Mouse (Mus musculus): Measurements from ENCODE around the gene Tsen15. TPM values are rescaled to one million over a fixed set of nuclear protein-coding genes. Genes with fewer than 3 reads are reported as not detected.

The Tsen15 gene
- polyA plus RNA-seq, 1 experiment from 2014 or later = 26.6 TPM

GRCm38 (mm10) chr1:152417602-152418001 is 31.1 kb upstream of the Tsen15 start:
- H3K4me3 ChIP-seq (ENCODE audit: low read depth, low read length) = no peak overlapping the region
- no peaks in the 10 kb centered on the region for H3K36me3 ChIP-seq (ENCODE audit: control insufficient read depth, insufficient read depth)
- no peak overlapping the region for H3K9ac ChIP-seq (ENCODE audit: low read depth, low read length)
- ATAC-seq = no peak
- no peaks in the 10 kb centered on the region for H3K27me3 ChIP-seq (replicated peaks; ENCODE audit: control insufficient read depth, insufficient read depth, low read length)
- no peak overlapping the region for H3K4me2 ChIP-seq (replicated peaks; ENCODE audit: low read depth)
- no peaks in the 10 kb centered on the region for H3K4me1 ChIP-seq (replicated peaks; ENCODE audit: control insufficient read depth, insufficient read depth, low read length)
- H3K27ac ChIP-seq (ENCODE audit: low read depth, low read length) = no peak overlapping the region
- no peaks in the 10 kb centered on the region for H3K9me3 ChIP-seq (ENCODE audit: control insufficient read depth)
- TF ChIP-seq CTCF (IDR thresholded peaks at IDR 0.05; ENCODE audit: low read depth) = no peak
- 37% methylated on average over 5 of the region's 5 CpGs for WGBS

- no peak overlapping the region for H3K4me2 ChIP-seq (replicated peaks; ENCODE audit: low read depth)
- ATAC-seq = no peak
- no peak for TF ChIP-seq CTCF (IDR thresholded peaks at IDR 0.05; ENCODE audit: low read depth)
- no peak overlapping the region for H3K9ac ChIP-seq (ENCODE audit: low read depth, low read length)
- no peaks in the 10 kb centered on the region for H3K4me1 ChIP-seq (replicated peaks; ENCODE audit: control insufficient read depth, insufficient read depth, low read length)
- H3K27ac ChIP-seq (ENCODE audit: low read depth, low read length) = no peak overlapping the region
- H3K4me3 ChIP-seq (ENCODE audit: low read depth, low read length) = no peak overlapping the region
- no peaks in the 10 kb centered on the region for H3K9me3 ChIP-seq (ENCODE audit: control insufficient read depth)
- H3K36me3 ChIP-seq (ENCODE audit: control insufficient read depth, insufficient read depth) = no peaks in the 10 kb centered on the region
- no peaks in the 10 kb centered on the region for H3K27me3 ChIP-seq (replicated peaks; ENCODE audit: control insufficient read depth, insufficient read depth, low read length)
- WGBS = 66% methylated on average over 13 of the region's 13 CpGs
Observed at GRCm38 (mm10) chr1:152416306-152416904, 29.9 kb upstream of the Tsen15 start.

GRCm38 (mm10) chr1:152414451-152414850 is 28.0 kb upstream of the Tsen15 start:
- H3K27ac ChIP-seq (ENCODE audit: low read depth, low read length) = no peak overlapping the region
- H3K4me1 ChIP-seq (replicated peaks; ENCODE audit: control insufficient read depth, insufficient read depth, low read length) = no peaks in the 10 kb centered on the region
- no peaks in the 10 kb centered on the region for H3K36me3 ChIP-seq (ENCODE audit: control insufficient read depth, insufficient read depth)
- no peak overlapping the region for H3K4me2 ChIP-seq (replicated peaks; ENCODE audit: low read depth)
- 82% methylated on average over 10 of the region's 10 CpGs for WGBS
- no peak overlapping the region for H3K9ac ChIP-seq (ENCODE audit: low read depth, low read length)
- H3K4me3 ChIP-seq (ENCODE audit: low read depth, low read length) = no peak overlapping the region
- H3K27me3 ChIP-seq (replicated peaks; ENCODE audit: control insufficient read depth, insufficient read depth, low read length) = no peaks in the 10 kb centered on the region
- H3K9me3 ChIP-seq (ENCODE audit: control insufficient read depth) = no peaks in the 10 kb centered on the region
- no peak for TF ChIP-seq CTCF (IDR thresholded peaks at IDR 0.05; ENCODE audit: low read depth)
- ATAC-seq = no peak

- no peak overlapping the region for H3K4me2 ChIP-seq (replicated peaks; ENCODE audit: low read depth)
- no peaks in the 10 kb centered on the region for H3K27me3 ChIP-seq (replicated peaks; ENCODE audit: control insufficient read depth, insufficient read depth, low read length)
- no peak overlapping the region for H3K27ac ChIP-seq (ENCODE audit: low read depth, low read length)
- no peak overlapping the region for H3K4me3 ChIP-seq (ENCODE audit: low read depth, low read length)
- ATAC-seq = no peak
- 75% methylated on average over 1 of the region's 1 CpGs for WGBS
- no peak for TF ChIP-seq CTCF (IDR thresholded peaks at IDR 0.05; ENCODE audit: low read depth)
- no peaks in the 10 kb centered on the region for H3K36me3 ChIP-seq (ENCODE audit: control insufficient read depth, insufficient read depth)
- H3K4me1 ChIP-seq (replicated peaks; ENCODE audit: control insufficient read depth, insufficient read depth, low read length) = no peaks in the 10 kb centered on the region
- H3K9me3 ChIP-seq (ENCODE audit: control insufficient read depth) = no peaks in the 10 kb centered on the region
- H3K9ac ChIP-seq (ENCODE audit: low read depth, low read length) = no peak overlapping the region
Observed at GRCm38 (mm10) chr1:152413961-152414360, 27.5 kb upstream of the Tsen15 start.

- H3K4me1 ChIP-seq (replicated peaks; ENCODE audit: control insufficient read depth, insufficient read depth, low read length) = no peaks in the 10 kb centered on the region
- no peaks in the 10 kb centered on the region for H3K36me3 ChIP-seq (ENCODE audit: control insufficient read depth, insufficient read depth)
- no peak overlapping the region for H3K27ac ChIP-seq (ENCODE audit: low read depth, low read length)
- H3K9ac ChIP-seq (ENCODE audit: low read depth, low read length) = no peak overlapping the region
- WGBS = 96% methylated on average over 2 of the region's 2 CpGs
- H3K4me3 ChIP-seq (ENCODE audit: low read depth, low read length) = no peak overlapping the region
- H3K27me3 ChIP-seq (replicated peaks; ENCODE audit: control insufficient read depth, insufficient read depth, low read length) = no peaks in the 10 kb centered on the region
- H3K4me2 ChIP-seq (replicated peaks; ENCODE audit: low read depth) = no peak overlapping the region
- TF ChIP-seq CTCF (IDR thresholded peaks at IDR 0.05; ENCODE audit: low read depth) = no peak
- ATAC-seq = no peak
- no peaks in the 10 kb centered on the region for H3K9me3 ChIP-seq (ENCODE audit: control insufficient read depth)
Observed at GRCm38 (mm10) chr1:152413116-152413515, 26.6 kb upstream of the Tsen15 start.

- no peak for TF ChIP-seq CTCF (IDR thresholded peaks at IDR 0.05; ENCODE audit: low read depth)
- WGBS = 99% methylated on average over 3 of the region's 3 CpGs
- H3K4me1 ChIP-seq (replicated peaks; ENCODE audit: control insufficient read depth, insufficient read depth, low read length) = no peaks in the 10 kb centered on the region
- H3K9me3 ChIP-seq (ENCODE audit: control insufficient read depth) = no peaks in the 10 kb centered on the region
- no peaks in the 10 kb centered on the region for H3K36me3 ChIP-seq (ENCODE audit: control insufficient read depth, insufficient read depth)
- H3K27me3 ChIP-seq (replicated peaks; ENCODE audit: control insufficient read depth, insufficient read depth, low read length) = no peaks in the 10 kb centered on the region
- no peak overlapping the region for H3K4me2 ChIP-seq (replicated peaks; ENCODE audit: low read depth)
- H3K27ac ChIP-seq (ENCODE audit: low read depth, low read length) = no peak overlapping the region
- H3K4me3 ChIP-seq (ENCODE audit: low read depth, low read length) = no peak overlapping the region
- H3K9ac ChIP-seq (ENCODE audit: low read depth, low read length) = no peak overlapping the region
- ATAC-seq = no peak
Observed at GRCm38 (mm10) chr1:152410657-152411056, 24.2 kb upstream of the Tsen15 start.

GRCm38 (mm10) chr1:152409356-152409755 is 22.9 kb upstream of the Tsen15 start:
- no peaks in the 10 kb centered on the region for H3K9me3 ChIP-seq (ENCODE audit: control insufficient read depth)
- WGBS = 89% methylated on average over 4 of the region's 4 CpGs
- H3K4me3 ChIP-seq (ENCODE audit: low read depth, low read length) = no peak overlapping the region

More at GRCm38 (mm10) chr1:152409356-152409755, 22.9 kb upstream of the Tsen15 start:
- Histone ChIP-seq H3K4me2 (replicated peaks; ENCODE audit: low read depth) (no peak overlapping the region), H3K4me1 (replicated peaks; ENCODE audit: control insufficient read depth, insufficient read depth, low read length) (no peaks in the 10 kb centered on the region), H3K9ac (ENCODE audit: low read depth, low read length) (no peak overlapping the region), H3K27ac (ENCODE audit: low read depth, low read length) (no peak overlapping the region), H3K27me3 (replicated peaks; ENCODE audit: control insufficient read depth, insufficient read depth, low read length) (no peaks in the 10 kb centered on the region), H3K36me3 (ENCODE audit: control insufficient read depth, insufficient read depth) (no peaks in the 10 kb centered on the region)
- ATAC-seq = no peak
- no peak for TF ChIP-seq CTCF (IDR thresholded peaks at IDR 0.05; ENCODE audit: low read depth)

Data from intestine, postnatal 0 days (tissue).